Mouse (Mus musculus) stomach, postnatal 0 days (tissue): ENCODE data around the gene 2810408A11Rik.

Source experiments
- CTCF ChIP-seq: IDR thresholded peaks from 2 replicates; pipeline ENCODE4 v1.5.1; 2016; ENCODE audit warnings: antibody characterized with exemption, low read depth, mild to moderate bottlenecking, moderate library complexity
- EP300 ChIP-seq: optimal IDR thresholded peaks from 2 replicates; pipeline ENCODE3; 2016; ENCODE audit warnings: antibody characterized with exemption

- TF ChIP-seq CTCF (no peak), EP300 (no peak)
These were observed 37.0 kb upstream of the 2810408A11Rik start for GRCm38 (mm10) chr11:69937834-69938233.
